Mouse (Mus musculus): ENCODE results near the gene Haus3. TPM values are rescaled to one million over a fixed set of nuclear protein-coding genes. Genes with fewer than 3 reads are reported as not detected.

The Haus3 gene
- polyA plus RNA-seq, 1 experiment from 2014 or later = 45.1 TPM

- no peaks in the 10 kb centered on the region for H3K27me3 ChIP-seq (ENCODE audit: control insufficient read depth, insufficient read depth, low read length)
- H3K4me2 ChIP-seq (replicated peaks; ENCODE audit: low read depth, low read length) = no peak overlapping the region
- no peaks in the 10 kb centered on the region for H3K9me3 ChIP-seq (ENCODE audit: control insufficient read depth, low read length)
- ATAC-seq (ENCODE audit: low FRiP score, low TSS enrichment) = no peak
- no peaks in the 10 kb centered on the region for H3K36me3 ChIP-seq (ENCODE audit: control insufficient read depth, insufficient read depth, low read length)
- no peak overlapping the region for H3K9ac ChIP-seq (ENCODE audit: low read depth, low read length)
- 54% methylated on average over 4 of the region's 4 CpGs for WGBS
- H3K4me3 ChIP-seq (ENCODE audit: low read length) = no peak overlapping the region
- no peak overlapping the region for H3K27ac ChIP-seq (ENCODE audit: low read depth, low read length)
- H3K4me1 ChIP-seq (ENCODE audit: control insufficient read depth, insufficient read depth, low read length) = peaks cover 8% of the 10 kb centered on the region
Measured at GRCm38 (mm10) chr5:34191021-34191420, 21.7 kb upstream of the Haus3 start.

GRCm38 (mm10) chr5:34189521-34189920 lies 20.2 kb upstream of the Haus3 start:
- no peaks in the 10 kb centered on the region for H3K27me3 ChIP-seq (ENCODE audit: control insufficient read depth, insufficient read depth, low read length)
- H3K27ac ChIP-seq (ENCODE audit: low read depth, low read length) = no peak overlapping the region
- H3K4me2 ChIP-seq (replicated peaks; ENCODE audit: low read depth, low read length) = no peak overlapping the region
- H3K4me1 ChIP-seq (ENCODE audit: control insufficient read depth, insufficient read depth, low read length) = peaks cover 15% of the 10 kb centered on the region
- H3K36me3 ChIP-seq (ENCODE audit: control insufficient read depth, insufficient read depth, low read length) = peaks cover 3% of the 10 kb centered on the region; the same call in 1 of the 2 replicates
- no peak for ATAC-seq (ENCODE audit: low FRiP score, low TSS enrichment)
- WGBS = 67% methylated on average over 1 of the region's 1 CpGs
- H3K4me3 ChIP-seq (ENCODE audit: low read length) = no peak overlapping the region
- no peak overlapping the region for H3K9ac ChIP-seq (ENCODE audit: low read depth, low read length)
- no peaks in the 10 kb centered on the region for H3K9me3 ChIP-seq (ENCODE audit: control insufficient read depth, low read length)

DNA sequence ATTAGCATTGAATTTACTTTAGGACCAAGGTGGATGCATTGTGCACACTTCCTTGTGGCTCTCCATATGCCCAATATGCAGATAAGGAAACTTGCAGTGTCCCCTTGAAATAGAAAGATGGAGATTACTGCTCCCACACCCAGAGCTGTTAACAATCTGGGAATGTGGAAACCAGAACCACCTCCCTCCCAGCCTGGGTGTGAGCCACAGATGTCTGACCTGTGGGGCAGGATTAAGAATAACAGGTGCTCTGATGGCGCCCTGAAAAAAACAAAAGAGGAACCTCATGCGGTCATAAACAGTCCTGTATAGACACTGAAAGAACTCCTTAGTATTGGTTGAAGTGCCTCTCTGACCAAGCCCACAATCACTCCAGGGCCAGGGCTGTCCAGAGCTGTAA lies 19.5 kb upstream of the Haus3 start:
- no peak overlapping the region for H3K4me3 ChIP-seq (ENCODE audit: low read length)
- H3K27ac ChIP-seq (ENCODE audit: low read depth, low read length) = no peak overlapping the region
- H3K9ac ChIP-seq (ENCODE audit: low read depth, low read length) = no peak overlapping the region

DNA sequence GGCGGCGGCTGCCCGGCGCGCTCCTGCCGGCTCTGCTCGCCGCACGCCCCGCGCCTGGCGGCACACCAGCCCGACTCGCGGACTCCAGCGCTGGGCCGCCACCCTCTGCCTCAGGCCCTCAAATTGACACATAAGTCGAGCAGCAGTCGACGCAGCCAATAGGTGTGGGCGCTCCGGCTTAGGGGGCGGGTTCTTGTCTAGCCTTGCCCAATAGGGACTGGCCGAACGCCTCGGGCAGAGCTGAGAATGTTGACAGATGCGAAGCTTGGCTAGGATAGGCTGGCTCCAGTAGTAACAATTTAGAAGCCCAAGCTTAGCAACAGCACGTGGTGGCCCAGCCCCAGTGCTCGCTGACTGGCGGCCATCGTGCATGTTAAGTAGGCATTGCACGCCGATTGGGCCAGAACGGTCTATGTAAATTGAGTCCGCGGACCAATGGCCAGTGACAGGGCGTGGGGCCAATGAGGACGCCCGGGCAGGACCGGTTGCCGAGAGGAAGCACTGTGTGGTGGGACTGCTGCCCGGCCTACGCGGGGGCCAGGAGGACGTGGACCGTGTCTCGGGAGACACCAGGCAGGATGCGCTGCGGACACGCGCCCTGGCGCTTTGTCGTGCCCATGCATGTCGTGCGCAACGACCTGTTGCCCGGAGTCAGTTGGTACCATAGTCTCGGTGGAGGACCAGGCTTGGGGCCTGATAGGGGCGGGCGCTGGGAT lies 18.4 kb upstream of the Haus3 start, which contains the start of gene Mxd4:
Mxd4 (minus strand) TSS at position 120 of the 716 bp plus-strand sequence.
- H3K4me1 ChIP-seq (ENCODE audit: control insufficient read depth, insufficient read depth, low read length) = peaks cover 17% of the 10 kb centered on the region
- H3K9me3 ChIP-seq (ENCODE audit: control insufficient read depth, low read length) = no peaks in the 10 kb centered on the region
- H3K27ac ChIP-seq (ENCODE audit: low read depth, low read length) = peak within 1 kb of the TSS; percentile 93
- peak within 1 kb of the TSS; percentile 90 for H3K4me3 ChIP-seq (ENCODE audit: low read length)
- H3K4me2 ChIP-seq (replicated peaks; ENCODE audit: low read depth, low read length) = peak within 1 kb of the TSS; percentile 65
- peak; percentile 99 for ATAC-seq (ENCODE audit: low FRiP score, low TSS enrichment)
- H3K36me3 ChIP-seq (ENCODE audit: control insufficient read depth, insufficient read depth, low read length) = peaks cover 12% of the 10 kb centered on the region; the same call in 1 of the 2 replicates
- no peaks in the 10 kb centered on the region for H3K27me3 ChIP-seq (ENCODE audit: control insufficient read depth, insufficient read depth, low read length)
- under 1% methylated on average over 60 of the region's 60 CpGs for WGBS
- peak within 1 kb of the TSS; percentile 76 for H3K9ac ChIP-seq (ENCODE audit: low read depth, low read length)

More for the DNA sequence above, 19.5 kb upstream of the Haus3 start:
- no peak for ATAC-seq (ENCODE audit: low FRiP score, low TSS enrichment)
- WGBS = 77% methylated on average over 2 of the region's 2 CpGs
- no peaks in the 10 kb centered on the region for H3K9me3 ChIP-seq (ENCODE audit: control insufficient read depth, low read length)
- peak overlapping the region; percentile 48 for H3K4me2 ChIP-seq (replicated peaks; ENCODE audit: low read depth, low read length)
- no peaks in the 10 kb centered on the region for H3K27me3 ChIP-seq (ENCODE audit: control insufficient read depth, insufficient read depth, low read length)
- peaks cover 17% of the 10 kb centered on the region for H3K4me1 ChIP-seq (ENCODE audit: control insufficient read depth, insufficient read depth, low read length)
- peaks cover 10% of the 10 kb centered on the region; the same call in 1 of the 2 replicates for H3K36me3 ChIP-seq (ENCODE audit: control insufficient read depth, insufficient read depth, low read length)

- peak overlapping the region; percentile 76 for H3K9ac ChIP-seq (ENCODE audit: low read depth, low read length)
- peaks cover 17% of the 10 kb centered on the region for H3K4me1 ChIP-seq (ENCODE audit: control insufficient read depth, insufficient read depth, low read length)
- H3K27ac ChIP-seq (ENCODE audit: low read depth, low read length) = peak overlapping the region; percentile 93
- peak overlapping the region; percentile 65 for H3K4me2 ChIP-seq (replicated peaks; ENCODE audit: low read depth, low read length)
- 0% methylated on average over 20 of the region's 46 CpGs for WGBS
- H3K9me3 ChIP-seq (ENCODE audit: control insufficient read depth, low read length) = no peaks in the 10 kb centered on the region
- H3K4me3 ChIP-seq (ENCODE audit: low read length) = peak overlapping the region; percentile 90
- no peaks in the 10 kb centered on the region for H3K27me3 ChIP-seq (ENCODE audit: control insufficient read depth, insufficient read depth, low read length)
- H3K36me3 ChIP-seq (ENCODE audit: control insufficient read depth, insufficient read depth, low read length) = peaks cover 16% of the 10 kb centered on the region; the same call in 1 of the 2 replicates
- peak; percentile 3; the same call in 1 of the 2 replicates for ATAC-seq (ENCODE audit: low FRiP score, low TSS enrichment)
Measured at GRCm38 (mm10) chr5:34186961-34187391, 17.6 kb upstream of the Haus3 start.

DNA sequence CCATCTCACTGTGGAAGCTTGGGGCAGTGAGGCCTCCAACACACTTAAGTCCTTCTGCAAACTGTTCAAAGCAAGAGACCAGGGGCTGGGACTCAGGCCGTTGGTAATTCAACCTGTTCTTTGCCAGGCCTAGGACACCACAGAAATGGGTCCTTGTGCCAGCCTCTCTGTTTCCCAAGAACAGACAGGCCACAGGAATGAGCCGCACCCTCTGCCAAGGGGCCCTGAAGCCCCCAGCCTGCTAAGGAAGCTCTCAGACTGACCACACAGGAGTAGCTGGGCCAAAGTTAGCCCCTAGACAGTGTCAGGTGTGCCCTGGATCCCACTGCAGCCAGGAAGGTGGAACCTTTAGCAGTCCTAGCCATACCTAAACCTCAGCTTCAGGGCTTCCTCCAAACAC lies 17.1 kb upstream of the Haus3 start:
- H3K27me3 ChIP-seq (ENCODE audit: control insufficient read depth, insufficient read depth, low read length) = no peaks in the 10 kb centered on the region
- no peak overlapping the region for H3K27ac ChIP-seq (ENCODE audit: low read depth, low read length)
- peak overlapping the region; percentile 90 for H3K4me3 ChIP-seq (ENCODE audit: low read length)
- peak overlapping the region; percentile 65 for H3K4me2 ChIP-seq (replicated peaks; ENCODE audit: low read depth, low read length)
- H3K9me3 ChIP-seq (ENCODE audit: control insufficient read depth, low read length) = no peaks in the 10 kb centered on the region
- WGBS = 48% methylated on average over 2 of the region's 2 CpGs
- peaks cover 19% of the 10 kb centered on the region; the same call in 1 of the 2 replicates for H3K36me3 ChIP-seq (ENCODE audit: control insufficient read depth, insufficient read depth, low read length)
- ATAC-seq (ENCODE audit: low FRiP score, low TSS enrichment) = no peak
- H3K4me1 ChIP-seq (ENCODE audit: control insufficient read depth, insufficient read depth, low read length) = peaks cover 17% of the 10 kb centered on the region
- H3K9ac ChIP-seq (ENCODE audit: low read depth, low read length) = peak overlapping the region; percentile 76

DNA sequence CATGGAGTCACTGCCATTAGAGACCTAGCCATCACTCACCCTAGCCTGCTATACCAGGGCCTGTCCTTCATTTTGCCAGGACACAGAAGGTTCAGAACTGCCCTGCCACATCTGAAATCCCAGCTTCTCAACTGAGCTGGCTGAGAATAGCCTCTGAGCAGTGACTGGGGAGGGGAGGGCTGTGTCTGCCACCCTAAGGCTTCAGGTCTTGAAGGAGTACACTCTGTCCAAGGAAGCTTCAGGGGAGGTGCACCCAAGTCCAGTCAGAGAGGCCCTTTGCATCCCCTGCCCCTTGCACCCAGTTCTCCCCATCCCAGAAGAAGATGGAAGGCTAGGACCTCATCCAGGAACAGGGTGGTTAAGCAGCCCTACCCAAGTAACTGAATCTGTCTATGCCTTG lies 16.5 kb upstream of the Haus3 start:
- no peak for ATAC-seq (ENCODE audit: low FRiP score, low TSS enrichment)
- Histone ChIP-seq H3K27me3 (ENCODE audit: control insufficient read depth, insufficient read depth, low read length) (no peaks in the 10 kb centered on the region), H3K9me3 (ENCODE audit: control insufficient read depth, low read length) (no peaks in the 10 kb centered on the region), H3K27ac (ENCODE audit: low read depth, low read length) (no peak overlapping the region), H3K4me3 (ENCODE audit: low read length) (peak overlapping the region; percentile 90), H3K4me2 (replicated peaks; ENCODE audit: low read depth, low read length) (peak overlapping the region; percentile 65), H3K9ac (ENCODE audit: low read depth, low read length) (peak overlapping the region; percentile 76; the same call in 1 of the 2 replicates), H3K4me1 (ENCODE audit: control insufficient read depth, insufficient read depth, low read length) (peaks cover 17% of the 10 kb centered on the region), H3K36me3 (ENCODE audit: control insufficient read depth, insufficient read depth, low read length) (peaks cover 23% of the 10 kb centered on the region; the same call in 1 of the 2 replicates)

DNA sequence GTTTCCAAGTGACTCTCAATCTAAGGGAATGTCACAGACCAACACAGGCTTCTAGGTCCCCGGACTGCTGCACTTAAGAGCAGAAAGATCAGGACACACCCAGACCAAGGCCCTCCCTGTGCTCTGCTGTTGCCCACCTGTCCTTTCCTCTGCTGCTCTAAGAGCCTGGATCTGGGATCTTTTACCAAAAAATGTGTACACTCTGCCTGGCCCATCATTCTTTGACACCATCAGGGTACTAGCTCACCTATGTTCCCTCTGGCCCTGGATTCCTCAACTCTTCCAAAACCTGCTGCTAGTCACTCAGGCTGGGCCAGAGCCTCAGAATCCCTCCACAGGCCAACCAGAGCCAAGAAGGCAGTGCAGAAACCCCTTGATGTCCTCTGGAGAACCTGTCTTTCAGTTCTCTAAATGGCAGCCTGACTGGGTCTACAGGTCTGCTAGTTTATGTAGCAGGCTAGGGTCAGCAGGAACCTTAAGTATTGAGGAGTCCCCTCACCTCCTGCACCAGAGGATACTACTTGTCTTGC lies 15.8 kb upstream of the Haus3 start:
- peak overlapping the region; percentile 65; the same call in 1 of the 2 replicates for H3K4me2 ChIP-seq (replicated peaks; ENCODE audit: low read depth, low read length)
- 91% methylated on average over 1 of the region's 1 CpGs for WGBS
- H3K9me3 ChIP-seq (ENCODE audit: control insufficient read depth, low read length) = no peaks in the 10 kb centered on the region
- H3K27ac ChIP-seq (ENCODE audit: low read depth, low read length) = no peak overlapping the region
- H3K27me3 ChIP-seq (ENCODE audit: control insufficient read depth, insufficient read depth, low read length) = no peaks in the 10 kb centered on the region
- peaks cover 27% of the 10 kb centered on the region; the same call in 1 of the 2 replicates for H3K36me3 ChIP-seq (ENCODE audit: control insufficient read depth, insufficient read depth, low read length)
- H3K4me1 ChIP-seq (ENCODE audit: control insufficient read depth, insufficient read depth, low read length) = peaks cover 17% of the 10 kb centered on the region
- ATAC-seq (ENCODE audit: low FRiP score, low TSS enrichment) = no peak
- no peak overlapping the region; the same call in 1 of the 2 replicates for H3K9ac ChIP-seq (ENCODE audit: low read depth, low read length)
- no peak overlapping the region for H3K4me3 ChIP-seq (ENCODE audit: low read length)

- H3K27me3 ChIP-seq (ENCODE audit: control insufficient read depth, insufficient read depth, low read length) = no peaks in the 10 kb centered on the region
- no peak for ATAC-seq (ENCODE audit: low FRiP score, low TSS enrichment)
- H3K4me2 ChIP-seq (replicated peaks; ENCODE audit: low read depth, low read length) = no peak overlapping the region
- H3K4me3 ChIP-seq (ENCODE audit: low read length) = no peak overlapping the region
- WGBS = 85% methylated on average over 3 of the region's 3 CpGs
- peaks cover 37% of the 10 kb centered on the region; the same call in 1 of the 2 replicates for H3K36me3 ChIP-seq (ENCODE audit: control insufficient read depth, insufficient read depth, low read length)
- H3K9me3 ChIP-seq (ENCODE audit: control insufficient read depth, low read length) = no peaks in the 10 kb centered on the region
- no peak overlapping the region for H3K27ac ChIP-seq (ENCODE audit: low read depth, low read length)
- peaks cover 17% of the 10 kb centered on the region for H3K4me1 ChIP-seq (ENCODE audit: control insufficient read depth, insufficient read depth, low read length)
- no peak overlapping the region for H3K9ac ChIP-seq (ENCODE audit: low read depth, low read length)
Measured at GRCm38 (mm10) chr5:34183976-34184375, 14.6 kb upstream of the Haus3 start.

All from kidney, embryonic 14.5 days (tissue).